Mouse (Mus musculus): ENCODE measurements around the gene Umodl1.

DNA sequence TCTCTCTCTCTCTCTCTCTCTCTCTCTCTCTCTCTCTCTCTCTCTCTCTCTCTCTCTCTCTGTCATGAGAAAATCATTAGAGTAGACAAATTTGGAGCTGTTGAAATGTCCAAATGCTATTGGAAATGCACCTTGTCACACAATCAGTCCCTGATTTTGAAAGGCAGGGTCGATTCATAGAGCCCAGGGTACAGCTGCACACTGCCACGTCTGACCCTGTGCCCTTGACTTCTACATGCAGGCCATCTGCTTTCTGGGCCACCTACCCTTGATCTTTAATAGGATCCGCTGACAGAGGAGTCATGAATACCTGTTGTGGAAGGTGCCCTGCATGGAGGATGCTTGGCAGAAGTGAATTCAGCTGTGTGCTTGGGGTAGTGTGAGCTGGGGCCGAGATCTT is 75.0 kb downstream of the Umodl1 start:
- TF ChIP-seq CTCF (IDR thresholded peaks at IDR 0.05; ENCODE audit: borderline replicate concordance, extremely low read depth, insufficient read depth, insufficient read length) (no peak), POLR2A (IDR thresholded peaks at IDR 0.05; ENCODE audit: borderline replicate concordance, extremely low read depth, insufficient read depth, insufficient read length, poor library complexity, severe bottlenecking) (no peak)
